Mouse (Mus musculus) neural tube, embryonic 14.5 days (tissue): ENCODE results near the gene Gabrb3. TPM values are rescaled to one million over a fixed set of nuclear protein-coding genes. Genes with fewer than 3 reads are reported as not detected.

Experiments used
- ATAC-seq: fragments of 200-750 bp; cut with Nextera tagmentation; 2 replicates; pipeline ENCODE4 v1.8.0; 2017; ENCODE audit warnings: low read depth, mild to moderate bottlenecking, moderate TSS enrichment, moderate library complexity
- H3K27ac ChIP-seq: fragments of 300-500 bp; sonication (generic); 2 replicates; pipeline ENCODE4 v1.5.1; 2014; ENCODE audit warnings: low read depth, mild to moderate bottlenecking, control low read depth, low read length, moderate library complexity, mixed read lengths
- H3K27me3 ChIP-seq: fragments of 300-500 bp; sonication (generic); 2 replicates; pipeline ENCODE4 v1.6.1; 2014; ENCODE audit warnings: low read length; ENCODE audit not compliant: control insufficient read depth, insufficient read depth
- H3K36me3 ChIP-seq: fragments of 300-500 bp; sonication (generic); 2 replicates; pipeline ENCODE4 v1.6.1; 2014; ENCODE audit warnings: low read length, mixed read lengths; ENCODE audit not compliant: control insufficient read depth, insufficient read depth
- H3K4me1 ChIP-seq: fragments of 300-500 bp; sonication (generic); 2 replicates; pipeline ENCODE4 v1.6.1; 2014; ENCODE audit warnings: low read length; ENCODE audit not compliant: control insufficient read depth, insufficient read depth
- H3K4me2 ChIP-seq: fragments of 300-500 bp; sonication (generic); 2 replicates; pipeline ENCODE4 v1.6.1; 2014; ENCODE audit warnings: mild to moderate bottlenecking, low read depth, low read length, control low read depth
- H3K4me3 ChIP-seq: fragments of 300-500 bp; sonication (generic); 2 replicates; pipeline ENCODE4 v1.5.1; 2014; ENCODE audit warnings: low read depth, low read length, control low read depth, mixed read lengths
- H3K9ac ChIP-seq: fragments of 300-500 bp; sonication (generic); replicated peaks from 2 replicates; pipeline ENCODE4 v1.6.1; 2014; ENCODE audit warnings: low read depth, mild to moderate bottlenecking, control low read depth, low read length, mixed read lengths
- H3K9me3 ChIP-seq: fragments of 300-500 bp; sonication (generic); 2 replicates; pipeline ENCODE4 v1.6.1; 2016; ENCODE audit warnings: low read length; ENCODE audit not compliant: control insufficient read depth
- WGBS: fragments of 180-500 bp; shearing (Covaris S2); extraction: QIAGEN DNeasy Blood & Tissue Kit; methylation state at CpG from one replicate; pipeline ENCODE4 v1.1.7; 2014; 5-methylcytosine and 5-hydroxymethylcytosine counted together
- polyA plus RNA-seq: library from polyadenylated mRNA; unstranded; fragments of >200 nt; fragmentation: Nextera tagmentation; extraction: Ambion mirVana; gene quantifications from 2 replicates; pipeline ENCODE4 v1.2.1, GENCODE M21; 2014

The Gabrb3 gene
- polyA plus RNA-seq, result 81.0 and 95.3 TPM in 2 replicates

GRCm38 (mm10) chr7:57419392-57419791 is at the start of gene Gabrb3:
Gene Gabrb3, plus strand, starts transcription at chr7:57419692.
- ATAC-seq, result no peak
- H3K36me3 ChIP-seq, result no peaks in the 10 kb centered on the region
- no peaks in the 10 kb centered on the region for H3K4me1 ChIP-seq
- no peak within 1 kb of the TSS for H3K4me2 ChIP-seq
- no peaks in the 10 kb centered on the region for H3K27me3 ChIP-seq
- no peaks in the 10 kb centered on the region for H3K9me3 ChIP-seq
- no peak within 1 kb of the TSS for H3K4me3 ChIP-seq
- H3K27ac ChIP-seq, result no peak within 1 kb of the TSS
- no peak within 1 kb of the TSS for H3K9ac ChIP-seq
- 92% methylated on average over 2 of the region's 2 CpGs for WGBS

- H3K36me3 ChIP-seq, result no peaks in the 10 kb centered on the region
- no peak overlapping the region for H3K27ac ChIP-seq
- H3K9me3 ChIP-seq, result no peaks in the 10 kb centered on the region
- no peak overlapping the region for H3K4me2 ChIP-seq
- H3K27me3 ChIP-seq, result no peaks in the 10 kb centered on the region
- H3K9ac ChIP-seq, result no peak overlapping the region
- no peaks in the 10 kb centered on the region for H3K4me1 ChIP-seq
- ATAC-seq, result peak; percentile 72; the same call in 1 of the 2 replicates
- WGBS, result 30% methylated on average over 4 of the region's 4 CpGs
- H3K4me3 ChIP-seq, result no peak overlapping the region
Measured at GRCm38 (mm10) chr7:57384112-57384511, 35.4 kb upstream of the Gabrb3 start.

GRCm38 (mm10) chr7:57386517-57387340 is 32.8 kb upstream of the Gabrb3 start, which contains the start of gene Gabrg3:
Gene Gabrg3, minus strand, starts transcription at chr7:57387188.
- no peaks in the 10 kb centered on the region for H3K27me3 ChIP-seq
- H3K4me3 ChIP-seq, result peak within 1 kb of the TSS; percentile 56
- peak within 1 kb of the TSS; percentile 80 for H3K4me2 ChIP-seq
- H3K36me3 ChIP-seq, result no peaks in the 10 kb centered on the region
- H3K9me3 ChIP-seq, result no peaks in the 10 kb centered on the region
- peak within 1 kb of the TSS; percentile 65 for H3K9ac ChIP-seq
- under 1% methylated on average over 48 of the region's 71 CpGs for WGBS
- H3K27ac ChIP-seq, result no peak within 1 kb of the TSS
- no peaks in the 10 kb centered on the region for H3K4me1 ChIP-seq
- ATAC-seq, result peak; percentile 90

DNA sequence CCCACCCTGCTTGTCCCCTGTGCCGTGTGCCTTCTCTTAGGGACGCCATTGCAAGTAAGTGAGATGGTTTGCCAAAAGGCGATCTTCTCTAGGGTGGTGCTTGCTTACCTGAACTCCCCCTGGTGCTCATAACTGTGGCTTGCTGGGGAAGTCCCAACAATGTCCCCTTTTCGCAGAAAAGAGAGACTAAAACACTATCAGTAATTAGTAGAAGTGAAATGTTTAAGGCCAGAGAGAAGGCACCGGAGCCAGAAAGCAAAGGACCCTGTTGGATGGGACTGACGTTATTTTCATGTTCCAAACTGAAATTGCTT is 32.2 kb upstream of the Gabrb3 start:
- Histone ChIP-seq H3K36me3 (no peaks in the 10 kb centered on the region), H3K9ac (peak overlapping the region; percentile 65; the same call in 1 of the 2 replicates), H3K9me3 (no peaks in the 10 kb centered on the region), H3K27ac (no peak overlapping the region), H3K4me2 (peak overlapping the region; percentile 80), H3K4me1 (no peaks in the 10 kb centered on the region), H3K27me3 (no peaks in the 10 kb centered on the region), H3K4me3 (peak overlapping the region; percentile 56)
- ATAC-seq, result no peak
- 22% methylated on average over 6 of the region's 6 CpGs for WGBS

GRCm38 (mm10) chr7:57390046-57390445 is 29.4 kb upstream of the Gabrb3 start:
- Histone ChIP-seq H3K4me2 (no peak overlapping the region), H3K27me3 (no peaks in the 10 kb centered on the region), H3K4me3 (no peak overlapping the region), H3K36me3 (no peaks in the 10 kb centered on the region), H3K4me1 (no peaks in the 10 kb centered on the region), H3K9me3 (no peaks in the 10 kb centered on the region), H3K27ac (no peak overlapping the region), H3K9ac (no peak overlapping the region)
- 54% methylated on average over 4 of the region's 4 CpGs for WGBS
- no peak for ATAC-seq

GRCm38 (mm10) chr7:57393551-57393950 is 25.9 kb upstream of the Gabrb3 start:
- 87% methylated on average over 4 of the region's 4 CpGs for WGBS
- no peaks in the 10 kb centered on the region for H3K4me1 ChIP-seq
- no peak overlapping the region for H3K4me2 ChIP-seq
- H3K4me3 ChIP-seq, result no peak overlapping the region
- H3K9me3 ChIP-seq, result no peaks in the 10 kb centered on the region
- ATAC-seq, result no peak
- H3K9ac ChIP-seq, result no peak overlapping the region
- H3K36me3 ChIP-seq, result no peaks in the 10 kb centered on the region
- H3K27ac ChIP-seq, result no peak overlapping the region
- no peaks in the 10 kb centered on the region for H3K27me3 ChIP-seq

DNA sequence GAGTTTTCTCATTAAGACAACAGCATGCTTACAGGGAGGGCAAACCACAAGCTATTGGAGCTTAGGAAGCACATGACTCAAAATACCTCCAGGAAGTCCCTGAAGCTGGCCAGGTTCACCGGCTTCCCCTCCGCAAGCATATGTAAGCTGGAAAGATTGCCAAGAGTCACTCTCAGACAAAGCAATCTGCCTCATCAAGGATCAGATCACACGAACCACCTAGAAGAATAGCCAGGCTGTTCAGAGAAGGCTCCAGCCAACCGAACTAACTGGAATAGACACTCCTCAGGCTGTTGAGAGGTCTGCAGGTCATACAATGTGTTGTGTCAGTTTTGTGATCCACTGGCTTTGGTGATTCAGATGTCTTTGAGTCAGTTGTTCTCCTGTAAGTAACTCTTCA is 8.3 kb upstream of the Gabrb3 start:
- no peak overlapping the region for H3K9ac ChIP-seq

GRCm38 (mm10) chr7:57412896-57413295 is 6.6 kb upstream of the Gabrb3 start:
- ATAC-seq, result no peak
- 17% methylated on average over 1 of the region's 1 CpGs for WGBS
- no peaks in the 10 kb centered on the region for H3K36me3 ChIP-seq
- H3K27me3 ChIP-seq, result no peaks in the 10 kb centered on the region
- H3K4me3 ChIP-seq, result no peak overlapping the region
- no peak overlapping the region for H3K4me2 ChIP-seq
- H3K4me1 ChIP-seq, result no peaks in the 10 kb centered on the region
- no peak overlapping the region for H3K9ac ChIP-seq
- no peaks in the 10 kb centered on the region for H3K9me3 ChIP-seq
- H3K27ac ChIP-seq, result no peak overlapping the region

More for the DNA sequence above, 8.3 kb upstream of the Gabrb3 start:
- Histone ChIP-seq H3K27ac (no peak overlapping the region), H3K4me3 (no peak overlapping the region), H3K9me3 (no peaks in the 10 kb centered on the region), H3K4me2 (no peak overlapping the region), H3K4me1 (no peaks in the 10 kb centered on the region), H3K27me3 (no peaks in the 10 kb centered on the region), H3K36me3 (no peaks in the 10 kb centered on the region)
- 78% methylated on average over 4 of the region's 4 CpGs for WGBS
- ATAC-seq, result no peak

DNA sequence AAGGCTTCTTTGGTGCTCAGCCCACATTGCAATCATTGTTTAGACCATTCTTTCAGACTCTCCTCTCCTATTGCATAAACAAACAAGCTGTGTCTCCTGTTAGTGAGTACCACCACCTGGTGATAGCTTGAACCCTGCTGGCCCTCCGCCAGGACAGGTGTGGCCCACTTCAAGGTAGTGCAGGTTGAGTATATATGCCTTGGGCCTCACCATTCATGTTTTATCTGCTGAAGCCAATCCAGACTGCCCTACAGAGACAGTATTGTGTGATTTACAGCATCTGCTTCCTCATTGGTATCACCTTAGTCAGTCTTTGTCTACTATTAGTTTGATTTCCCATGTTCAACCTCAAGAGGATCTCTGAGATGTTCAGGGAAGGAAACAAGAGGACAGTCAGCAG is 1.6 kb downstream of the Gabrb3 start:
- Histone ChIP-seq H3K27ac (no peak overlapping the region), H3K4me2 (no peak overlapping the region), H3K9ac (no peak overlapping the region), H3K36me3 (no peaks in the 10 kb centered on the region), H3K27me3 (no peaks in the 10 kb centered on the region), H3K9me3 (no peaks in the 10 kb centered on the region), H3K4me3 (no peak overlapping the region), H3K4me1 (no peaks in the 10 kb centered on the region)
- ATAC-seq, result no peak
- 90% methylated on average over 1 of the region's 1 CpGs for WGBS
